Mouse (Mus musculus) embryonic stem cell, embryonic (primary cell): ENCODE data around the gene Wrap53.

Source experiments
- CTCF ChIA-PET, 4 experiments: fragments of 300-600 bp in 2 of 4; fragments of 350-600 bp in 2 of 4; sonication (Branson Sonifier 250); formaldehyde crosslinking; loops; one replicate each; lab custom pipeline; 2022; ENCODE audit warnings: inconsistent platforms in 2 of 4; lab: Charles Lee
- POLR2A ChIA-PET, 4 experiments: fragments of 300-600 bp in 2 of 4; fragments of 350-600 bp in 2 of 4; sonication (Branson Sonifier 250); formaldehyde crosslinking; loops; one replicate each; lab custom pipeline; 2022; ENCODE audit warnings: antibody characterized with exemption in 4 of 4, inconsistent platforms in 1 of 4; lab: Charles Lee

Wrap53 gene

DNA sequence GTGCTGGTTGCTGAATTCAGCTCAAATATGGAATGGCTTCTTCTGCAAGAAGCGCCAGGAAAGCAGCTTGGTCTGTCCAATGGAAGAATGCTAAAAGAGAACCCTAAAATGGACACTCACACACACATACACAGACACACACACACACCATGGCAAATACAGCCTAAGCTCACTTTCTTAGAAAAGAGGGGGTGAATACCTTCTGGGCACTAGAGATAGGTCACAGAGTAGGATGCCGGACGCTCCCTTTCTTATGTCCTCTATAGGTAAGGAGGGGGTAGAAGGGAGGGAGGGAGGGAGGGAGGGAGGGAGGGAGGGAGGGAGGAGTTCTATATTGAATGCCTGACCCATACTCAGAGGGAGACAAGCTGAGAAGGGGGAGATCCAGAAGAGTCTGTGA, 28.5 kb upstream of the Wrap53 start:
- POLR2A ChIA-PET = interaction anchor here in 3 of 4 experiments (0.6 to 16.3 kb wide), 14 partner anchors 8 to 823 kb away, joined by 3 to 500 read pairs (median 5); partner anchors contain the start of genes Trp53 (in 3 of the 3), Wrap53 (in 3 of the 3) and Eif5a (in 1 of the 3)
- CTCF ChIA-PET = interaction anchor here in 3 of 4 experiments (0.6 to 2.3 kb wide), 4 partner anchors 22 to 79 kb away, joined by 3 to 10 read pairs (median 4); partner anchors contain the start of genes Trp53 (in 1 of the 3) and Wrap53 (in 1 of the 3)

DNA sequence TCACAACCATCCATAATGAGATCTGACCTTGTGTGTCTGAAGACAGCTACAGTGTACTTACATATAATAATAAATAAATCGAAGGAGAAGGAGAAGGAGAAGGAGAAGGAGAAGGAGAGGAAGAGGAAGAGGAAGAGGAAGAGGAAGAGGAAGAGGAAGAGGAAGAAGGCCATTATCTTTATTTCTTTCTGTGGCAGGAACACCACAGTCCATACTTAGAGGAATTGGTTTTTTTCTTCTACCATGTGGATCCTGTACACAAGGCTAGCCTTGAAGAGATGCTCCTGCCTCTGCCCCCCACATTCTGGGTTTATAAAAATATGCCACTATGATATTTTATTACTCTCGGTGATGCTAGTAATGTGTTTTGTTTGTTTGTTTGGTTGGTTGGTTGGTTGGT, 26.8 kb upstream of the Wrap53 start:
- ChIA-PET CTCF (interaction anchor here in 1 of 4 experiments (1.5 kb wide), 1 partner anchor 27 kb away, joined by 4 read pairs; the partner anchor contains the start of genes Trp53 and Wrap53), POLR2A (interaction anchor here in 2 of 4 experiments (1.4 to 16.3 kb wide), 5 partner anchors 12 to 60 kb away, joined by 4 to 500 read pairs (median 8); partner anchors contain the start of genes Trp53 (in 2 of the 2), Wrap53 (in 2 of the 2) and Fxr2 (in 1 of the 2))

DNA sequence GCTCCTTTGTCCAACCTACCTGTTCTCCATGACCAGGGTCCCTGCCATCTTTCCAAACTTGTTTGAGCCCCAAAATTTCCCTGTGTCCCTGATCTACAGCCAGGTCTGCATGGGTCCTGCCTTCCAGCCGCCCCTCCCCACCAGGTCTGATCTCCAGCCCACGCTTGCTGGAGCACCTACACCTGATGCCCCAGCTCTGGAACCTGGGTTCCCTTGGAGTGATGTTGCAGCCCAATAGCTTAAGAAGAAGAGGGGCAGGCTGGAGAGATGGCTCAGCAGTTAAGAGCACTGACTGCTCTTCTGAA, 26.4 kb upstream of the Wrap53 start:
- ChIA-PET CTCF (interaction anchor here in 1 of 4 experiments (1.5 kb wide), 1 partner anchor 26 kb away, joined by 4 read pairs; the partner anchor contains the start of genes Trp53 and Wrap53), POLR2A (interaction anchor here (0.6 to 16.3 kb wide), 18 partner anchors 8 to 283 kb away, joined by 3 to 500 read pairs (median 6); partner anchors contain the start of genes Trp53 (in 2 of the 4), Wrap53 (in 2 of the 4), Cntrob (in 1 of the 4) and Fxr2 (in 1 of the 4))

DNA sequence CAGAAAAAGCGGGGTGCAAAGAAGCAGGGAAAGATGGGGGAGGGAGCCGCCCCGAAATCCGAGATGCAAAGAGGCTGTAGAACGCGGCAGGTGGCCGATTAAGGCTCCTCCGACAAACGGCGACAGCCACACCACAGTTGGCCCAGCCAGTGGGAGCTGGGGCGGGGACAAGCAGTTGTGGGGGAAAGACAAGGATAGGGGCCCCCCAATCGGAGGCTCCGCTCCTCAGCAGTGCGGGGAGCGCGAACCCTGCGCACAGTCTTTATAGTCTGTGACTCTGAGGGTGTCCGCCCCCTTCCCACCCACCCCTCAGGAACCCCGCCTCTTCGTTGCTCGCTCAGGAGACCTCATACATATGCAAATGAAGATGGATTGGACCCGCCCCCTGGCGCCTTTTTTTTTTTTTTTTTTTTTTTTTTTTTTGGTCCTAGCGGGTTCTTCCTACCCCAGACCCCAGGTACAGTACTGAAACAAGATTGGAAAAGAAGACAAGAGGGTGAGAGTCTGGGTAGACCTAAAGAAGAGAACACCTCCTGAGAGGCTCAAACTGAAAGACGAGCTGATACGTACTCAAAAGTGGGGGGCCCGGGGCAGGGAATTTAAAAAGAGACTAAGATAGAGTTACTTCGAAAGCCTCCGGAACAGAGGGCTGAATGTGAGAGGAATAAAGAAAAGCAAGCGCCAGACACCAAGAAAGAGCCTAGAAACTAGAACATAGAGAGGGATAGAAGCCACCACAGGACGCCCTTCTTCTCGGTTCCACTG, 25.9 kb upstream of the Wrap53 start, which contains the start of gene Atp1b2:
TSS of gene Atp1b2 (minus strand) at position 217 of the 765 bp plus-strand sequence.
- ChIA-PET POLR2A (interaction anchor here (0.5 to 16.3 kb wide), 50 partner anchors 8 to 295 kb away, joined by 3 to 500 read pairs (median 5); partner anchors contain the start of genes Sat2 (in 3 of the 4), Trp53 (in 3 of the 4), Wrap53 (in 3 of the 4) and Fxr2 (in 2 of the 4)), CTCF (interaction anchor here in 2 of 4 experiments (0.5 to 2.0 kb wide), 5 partner anchors 22 to 107 kb away, joined by 3 to 10 read pairs (median 5); partner anchors contain the start of genes Sox15 (in 1 of the 2), Trp53 (in 1 of the 2) and Wrap53 (in 1 of the 2))

DNA sequence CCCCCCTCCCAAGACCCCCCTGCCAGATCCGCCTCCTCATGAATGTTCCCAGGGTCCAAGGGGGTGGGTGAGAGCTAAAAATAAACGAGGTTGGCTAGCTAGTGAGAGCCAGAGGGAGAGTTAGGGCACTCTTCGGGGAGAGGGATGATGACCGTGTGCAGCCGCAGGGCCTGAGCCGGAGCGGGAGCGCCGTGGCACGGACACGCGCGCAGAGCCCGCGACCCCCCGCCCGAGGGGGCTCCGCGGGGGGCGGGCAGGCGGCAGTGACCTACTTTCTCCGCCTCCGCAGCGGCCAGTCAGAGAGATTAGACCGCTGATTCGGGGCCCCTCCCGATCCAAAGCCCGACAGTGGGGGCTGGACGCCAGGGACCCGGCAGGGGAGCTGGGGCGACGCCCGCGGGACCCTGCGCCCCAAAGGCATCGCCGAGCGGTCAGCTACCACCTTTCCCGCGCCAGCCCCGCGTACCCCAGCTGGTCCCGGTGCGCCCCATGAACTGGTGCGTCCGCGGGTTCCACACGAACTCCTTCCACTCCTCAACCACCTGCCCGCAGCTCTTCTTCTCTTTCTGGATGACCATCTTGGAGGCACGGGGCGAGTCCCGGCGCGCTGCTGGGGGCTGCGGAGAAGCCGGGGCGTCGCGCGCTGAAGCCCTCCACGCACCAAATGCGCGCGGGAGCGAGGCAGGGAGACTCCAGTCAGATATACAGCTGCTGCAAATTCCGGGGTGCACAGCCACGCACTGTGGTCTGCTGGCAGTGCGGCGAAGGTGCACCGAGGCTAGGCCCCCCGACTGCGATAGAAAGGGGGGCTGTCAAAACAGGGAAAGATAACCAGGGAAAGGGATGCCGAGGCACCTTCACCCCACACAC, 25.0 kb upstream of the Wrap53 start:
- ChIA-PET CTCF (interaction anchor here in 2 of 4 experiments (0.5 to 2.0 kb wide), 7 partner anchors 23 to 108 kb away, joined by 3 to 10 read pairs (median 5); partner anchors contain the start of genes Sox15 (in 1 of the 2), Trp53 (in 1 of the 2) and Wrap53 (in 1 of the 2)), POLR2A (interaction anchor here (0.6 to 16.3 kb wide), 58 partner anchors 9 to 381 kb away, joined by 3 to 500 read pairs (median 5); partner anchors contain the start of genes Sat2 (in 3 of the 4), Cntrob (in 2 of the 4), Fxr2 (in 2 of the 4) and Trappc1 (in 2 of the 4))

DNA sequence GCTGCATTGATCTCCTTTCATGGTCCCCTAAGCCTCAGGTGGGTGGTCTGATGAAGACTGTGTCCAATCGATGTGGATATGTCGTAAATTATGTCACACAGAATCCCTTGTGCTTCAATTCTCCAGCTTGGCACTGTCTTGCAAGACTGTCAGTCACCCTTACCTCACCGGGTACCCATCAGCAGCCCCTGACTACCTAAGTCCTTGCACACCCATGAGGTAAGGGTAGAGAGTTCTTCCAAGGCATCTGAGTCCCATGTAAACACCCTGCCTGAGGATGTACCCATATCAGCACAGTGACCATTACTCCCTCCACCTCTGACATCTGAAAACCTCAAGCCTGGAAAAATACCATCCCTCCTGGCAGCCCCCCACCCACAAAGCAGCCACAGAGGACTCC, 24.3 kb upstream of the Wrap53 start:
- CTCF ChIA-PET = interaction anchor here in 1 of 4 experiments (0.9 to 2.0 kb wide), 3 partner anchors 25 to 58 kb away, joined by 3 to 8 read pairs (median 5); partner anchors contain the start of gene Sox15
- POLR2A ChIA-PET = interaction anchor here in 3 of 4 experiments (0.6 to 16.3 kb wide), 26 partner anchors 9 to 381 kb away, joined by 3 to 500 read pairs (median 5); partner anchors contain the start of genes Cntrob (in 2 of the 3), Trappc1 (in 2 of the 3), Trp53 (in 2 of the 3) and Wrap53 (in 2 of the 3)

DNA sequence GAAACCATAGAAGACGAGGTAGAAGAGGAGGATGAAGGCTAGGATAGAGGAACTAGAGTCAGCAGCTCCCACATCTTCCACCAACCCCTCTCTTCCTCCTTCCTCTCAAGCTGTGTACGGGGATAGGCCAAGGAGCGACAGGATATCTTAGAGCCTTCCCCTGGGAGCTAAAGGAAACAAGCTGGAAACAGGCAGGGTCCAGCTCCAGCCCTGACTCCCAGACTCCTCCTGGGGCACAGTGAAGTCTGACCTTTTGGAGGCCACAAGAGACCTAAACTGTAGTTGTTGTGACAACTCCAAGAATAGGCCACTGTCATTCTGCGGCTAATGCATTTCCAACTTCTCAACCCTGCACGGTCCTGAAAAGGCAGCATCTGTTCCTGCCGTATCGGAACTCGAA, 23.5 kb upstream of the Wrap53 start:
- POLR2A ChIA-PET = interaction anchor here in 3 of 4 experiments (0.6 to 16.3 kb wide), 7 partner anchors 10 to 92 kb away, joined by 3 to 500 read pairs (median 4); partner anchors contain the start of genes Trp53 (in 3 of the 3) and Wrap53 (in 3 of the 3)
- CTCF ChIA-PET = no interaction called here

DNA sequence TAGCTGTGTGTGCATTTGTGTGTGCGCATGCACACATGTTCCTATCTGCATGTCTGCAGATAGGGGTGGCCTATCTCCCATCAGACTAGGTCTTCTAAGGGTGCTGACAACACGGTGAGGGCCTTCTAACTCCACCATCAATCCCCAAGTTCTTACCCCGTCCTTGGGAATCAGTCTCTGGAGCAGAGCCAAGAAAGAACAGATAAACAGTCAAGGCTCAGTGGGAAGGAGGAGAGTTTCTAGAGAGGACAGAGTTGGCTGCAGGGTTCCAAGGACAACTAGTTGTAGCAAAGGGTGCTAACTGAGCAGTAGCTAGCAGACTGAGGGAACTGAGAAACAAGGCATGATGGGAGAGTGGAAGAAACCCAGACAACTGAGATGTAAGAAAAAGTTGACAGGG, 21.7 kb upstream of the Wrap53 start:
- ChIA-PET POLR2A (interaction anchor here in 3 of 4 experiments (1.0 to 16.3 kb wide), 9 partner anchors 9 to 49 kb away, joined by 3 to 500 read pairs (median 5); partner anchors contain the start of genes Trp53 (in 3 of the 3), Wrap53 (in 3 of the 3) and Sat2 (in 1 of the 3)), CTCF (interaction anchor here in 3 of 4 experiments (0.6 to 1.7 kb wide), 3 partner anchors 12 to 26 kb away, joined by 3 to 5 read pairs (median 3); no protein-coding TSS in a partner anchor)

DNA sequence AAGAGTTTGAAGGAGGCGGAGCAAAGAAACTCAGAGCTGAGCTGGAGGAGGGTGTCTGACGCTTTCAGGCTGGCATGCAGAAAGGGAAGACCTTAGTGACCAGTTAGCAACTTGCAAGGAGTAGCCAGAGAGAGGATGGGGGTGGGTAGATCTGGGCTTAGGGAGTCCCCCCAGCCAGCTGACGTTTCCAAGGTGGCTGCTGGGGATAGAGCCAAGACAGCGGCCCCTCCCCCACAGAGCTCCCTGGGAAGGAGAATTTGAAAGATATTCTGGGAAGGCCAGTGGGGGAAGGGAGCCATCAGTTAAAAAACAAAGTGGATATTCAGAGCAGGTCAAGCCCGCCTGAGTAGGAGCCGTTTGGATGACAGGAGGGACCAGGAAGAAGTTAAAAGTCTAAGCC, 20.0 kb upstream of the Wrap53 start:
- POLR2A ChIA-PET = interaction anchor here in 3 of 4 experiments (0.5 to 16.3 kb wide), 42 partner anchors 8 to 335 kb away, joined by 3 to 500 read pairs (median 4); partner anchors contain the start of genes Trp53 (in 3 of the 3), Wrap53 (in 3 of the 3), Fxr2 (in 2 of the 3) and Cd68 (in 1 of the 3)
- CTCF ChIA-PET = interaction anchor here (0.6 to 2.7 kb wide), 12 partner anchors 10 to 321 kb away, joined by 3 to 18 read pairs (median 3); partner anchors contain the start of genes Sat2 (in 1 of the 4), Trp53 (in 1 of the 4) and Wrap53 (in 1 of the 4)

DNA sequence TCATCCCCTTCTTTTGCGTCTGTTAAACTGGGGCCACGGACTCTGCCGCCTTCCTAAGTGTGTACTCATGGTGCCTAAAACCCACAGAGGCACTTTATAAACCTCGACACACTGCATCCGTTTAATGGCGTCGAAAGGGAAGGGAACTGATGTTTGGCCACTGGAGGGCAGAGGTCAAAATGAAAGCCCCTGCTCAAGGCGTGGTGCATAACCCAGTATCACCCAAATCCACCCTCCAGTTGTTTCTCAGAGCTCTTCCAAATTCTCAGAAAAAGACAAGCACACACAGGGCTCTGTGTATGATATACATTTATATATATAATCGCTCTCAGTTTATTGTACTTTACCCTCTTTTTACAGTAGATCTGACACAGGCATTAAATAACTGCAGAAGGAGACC, 19.4 kb upstream of the Wrap53 start:
- ChIA-PET POLR2A (interaction anchor here (0.6 to 16.3 kb wide), 32 partner anchors 10 to 331 kb away, joined by 3 to 500 read pairs (median 4); partner anchors contain the start of genes Trp53 (in 3 of the 4), Wrap53 (in 3 of the 4), Cntrob (in 1 of the 4) and Eif5a (in 1 of the 4)), CTCF (interaction anchor here (0.6 to 2.7 kb wide), 9 partner anchors 9 to 278 kb away, joined by 3 to 18 read pairs (median 4); partner anchors contain the start of genes Trp53 (in 1 of the 4) and Wrap53 (in 1 of the 4))

DNA sequence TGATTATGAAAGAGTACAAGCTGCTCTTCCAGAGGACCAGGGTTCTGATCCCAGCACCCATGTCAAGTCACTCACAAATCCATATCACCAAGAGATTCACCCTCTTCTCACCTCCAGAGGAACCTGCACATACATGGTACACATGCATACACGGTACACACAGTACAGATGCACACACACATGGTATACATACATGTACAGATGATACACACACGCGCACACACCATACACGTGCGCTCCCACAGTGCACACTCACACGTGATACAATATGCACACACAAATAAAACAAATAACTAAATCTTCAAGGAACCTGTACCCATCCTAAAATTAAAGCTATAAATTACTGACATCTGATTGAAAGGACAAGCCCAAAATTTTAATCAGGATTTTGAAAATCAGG, 14.8 kb upstream of the Wrap53 start:
- ChIA-PET POLR2A (interaction anchor here in 3 of 4 experiments (0.7 to 16.3 kb wide), 7 partner anchors 10 to 219 kb away, joined by 3 to 500 read pairs (median 6); partner anchors contain the start of genes Trp53 (in 3 of the 3), Wrap53 (in 3 of the 3) and Atp1b2 (in 2 of the 3)), CTCF (interaction anchor here in 1 of 4 experiments (0.6 to 1.8 kb wide), 2 partner anchors 10 to 29 kb away, joined by 3 to 5 read pairs; no protein-coding TSS in a partner anchor)

DNA sequence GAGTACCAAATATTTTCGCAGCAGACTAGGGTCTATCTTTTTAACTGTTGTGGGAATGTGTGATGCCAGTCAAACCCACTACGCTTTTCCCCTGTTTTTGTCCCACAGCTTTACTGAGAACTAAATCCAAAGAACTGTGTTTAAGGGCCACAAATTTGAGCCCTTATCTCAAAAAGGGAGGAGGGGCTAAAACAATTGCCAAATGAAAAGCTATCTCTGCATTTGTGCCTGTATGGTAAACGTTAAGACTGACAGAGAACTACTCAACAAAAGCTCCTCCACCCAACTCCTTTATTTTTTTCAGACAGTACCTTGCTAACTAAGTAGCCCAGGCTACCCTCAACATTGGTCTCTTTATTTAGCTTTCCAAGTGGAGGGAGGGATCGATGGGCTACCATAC, 12.7 kb upstream of the Wrap53 start:
- CTCF ChIA-PET = interaction anchor here in 2 of 4 experiments (0.7 to 1.6 kb wide), 3 partner anchors 36 to 582 kb away, joined by 3 read pairs; no protein-coding TSS in a partner anchor
- POLR2A ChIA-PET = interaction anchor here in 3 of 4 experiments (0.6 to 17.7 kb wide), 17 partner anchors 8 to 269 kb away, joined by 3 to 500 read pairs (median 4); partner anchors contain the start of genes Trp53 (in 3 of the 3), Wrap53 (in 3 of the 3), Atp1b2 (in 2 of the 3) and Cntrob (in 1 of the 3)

DNA sequence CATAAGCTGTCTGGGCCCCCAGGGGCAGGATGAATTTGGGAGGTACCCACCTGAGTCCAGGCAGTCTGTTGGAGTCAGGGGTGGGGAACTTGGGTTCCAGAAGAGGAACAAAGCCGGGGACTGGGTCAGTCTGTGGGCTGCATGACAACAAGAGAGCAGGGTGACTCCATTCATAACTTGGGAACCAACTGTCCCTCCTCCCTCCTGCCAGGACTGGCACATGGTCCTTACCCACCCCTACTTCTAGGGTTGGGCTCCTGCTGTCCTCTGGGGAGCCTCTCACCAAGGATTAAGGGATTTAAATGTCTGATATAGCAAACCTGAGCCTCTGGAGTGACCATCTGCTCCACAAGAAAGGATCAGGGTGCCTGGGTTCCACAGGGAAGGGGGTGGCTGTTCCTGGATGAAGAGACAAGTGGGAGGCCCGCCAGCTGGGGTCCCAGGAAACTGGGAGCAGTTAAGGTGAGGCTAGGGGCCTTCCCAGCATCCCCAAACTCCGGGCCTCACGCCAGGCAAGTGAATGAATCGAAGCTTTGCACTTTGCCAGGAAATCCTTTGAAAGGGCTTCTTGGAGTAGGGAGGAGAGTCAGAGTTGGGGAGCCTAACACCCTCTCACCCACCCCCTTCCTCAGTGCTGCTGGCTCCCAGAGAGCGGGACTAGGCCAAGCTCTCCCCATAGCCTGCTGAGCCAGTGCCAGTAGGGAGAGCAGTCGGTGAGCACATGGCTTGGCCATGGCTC, 12.0 kb upstream of the Wrap53 start:
- POLR2A ChIA-PET = interaction anchor here (0.6 to 17.7 kb wide), 18 partner anchors 8 to 268 kb away, joined by 3 to 500 read pairs (median 4); partner anchors contain the start of genes Trp53 (in 3 of the 4), Wrap53 (in 3 of the 4), Atp1b2 (in 2 of the 4) and Cntrob (in 1 of the 4)
- CTCF ChIA-PET = interaction anchor here in 2 of 4 experiments (0.7 kb wide), 2 partner anchors 125 to 339 kb away, joined by 3 to 5 read pairs; no protein-coding TSS in a partner anchor

DNA sequence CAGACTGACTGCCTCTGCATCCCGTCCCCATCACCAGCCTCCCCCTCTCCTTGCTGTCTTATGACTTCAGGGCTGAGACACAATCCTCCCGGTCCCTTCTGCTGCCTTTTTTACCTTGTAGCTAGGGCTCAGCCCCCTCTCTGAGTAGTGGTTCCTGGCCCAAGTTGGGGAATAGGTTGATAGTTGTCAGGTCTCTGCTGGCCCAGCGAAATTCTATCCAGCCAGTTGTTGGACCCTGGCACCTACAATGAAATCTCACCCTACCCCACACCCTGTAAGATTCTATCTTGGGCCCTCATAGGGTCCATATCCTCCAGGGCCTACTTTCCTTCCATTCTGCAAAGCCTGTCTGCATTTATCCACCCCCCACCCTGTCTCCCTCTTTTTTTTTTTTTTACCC, 11.4 kb upstream of the Wrap53 start:
- POLR2A ChIA-PET = interaction anchor here (0.7 to 17.7 kb wide), 10 partner anchors 9 to 63 kb away, joined by 3 to 500 read pairs (median 6); partner anchors contain the start of genes Atp1b2 (in 2 of the 4), Trp53 (in 2 of the 4), Wrap53 (in 2 of the 4) and Fxr2 (in 1 of the 4)
- CTCF ChIA-PET = interaction anchor here in 2 of 4 experiments (0.7 to 3.1 kb wide), 2 partner anchors 11 to 338 kb away, joined by 5 to 14 read pairs; partner anchors contain the start of genes Trp53 (in 1 of the 2) and Wrap53 (in 1 of the 2)
